Mouse (Mus musculus): Measurements from ENCODE around the gene Wfs1. TPM values are rescaled to one million over a fixed set of nuclear protein-coding genes. Genes with fewer than 3 reads are reported as not detected.

The Wfs1 gene
- 23.1 and 23.9 TPM in 2 replicates for polyA plus RNA-seq (2015; fragmentation: Nextera tagmentation; extraction: Ambion mirVana)

DNA sequence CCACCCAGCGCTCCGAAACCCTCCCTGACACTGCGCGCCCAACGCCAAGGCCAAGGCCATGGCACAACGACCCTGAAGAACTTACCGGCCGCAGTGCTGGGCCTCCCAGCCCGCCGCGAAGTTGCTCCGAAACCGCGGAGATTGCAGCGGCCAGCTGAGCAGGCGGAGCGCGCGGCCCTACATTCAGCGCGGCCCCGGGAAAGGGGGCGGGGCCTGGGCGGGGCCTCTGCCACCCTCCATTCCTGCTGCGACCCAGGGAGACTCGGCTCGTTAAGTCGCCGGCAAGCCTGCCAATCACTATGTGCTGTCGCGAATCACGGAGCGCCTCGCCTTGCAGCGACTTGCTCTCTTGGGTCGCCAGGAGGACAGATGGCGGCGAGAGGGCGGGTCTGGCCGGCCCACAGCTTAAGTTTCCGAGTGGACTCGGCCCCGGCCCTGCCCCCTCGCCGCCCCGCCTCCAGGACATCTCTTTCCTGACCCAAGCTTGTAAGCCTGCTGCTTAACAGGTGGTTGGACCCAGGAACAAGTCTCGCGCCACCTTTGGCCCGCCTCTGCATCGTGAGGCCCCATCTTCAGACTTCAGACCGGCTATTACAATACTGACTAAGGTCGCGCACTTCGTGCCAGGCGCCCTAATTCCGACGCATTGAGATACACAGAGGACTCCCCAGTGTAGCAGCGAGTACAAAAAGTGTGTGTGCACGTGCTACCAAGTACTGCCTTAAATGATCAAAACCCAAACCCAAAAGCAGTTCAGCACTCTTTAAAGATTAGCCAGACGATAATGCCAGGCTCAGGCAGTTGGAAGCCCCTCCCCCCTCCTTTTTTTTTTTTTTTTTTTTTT lies at the start of gene Wfs1:
Gene Wfs1 (minus strand): TSS at position 425 of the 844 bp plus-strand sequence.
- Histone ChIP-seq H3K4me1 (peaks cover 36% of the 10 kb centered on the region), H3K27ac (replicated peaks) (peak within 1 kb of the TSS; percentile 73), H3K4me3 (peak within 1 kb of the TSS; percentile 87), H3K9me3 (no peaks in the 10 kb centered on the region), H3K4me2 (peak within 1 kb of the TSS; percentile 98), H3K9ac (peak within 1 kb of the TSS; percentile 94), H3K27me3 (replicated peaks) (no peaks in the 10 kb centered on the region), H3K36me3 (no peaks in the 10 kb centered on the region)
- under 1% methylated on average over 60 of the region's 60 CpGs for WGBS
- ATAC-seq (ENCODE audit: extremely low read depth, insufficient number of reproducible peaks, low FRiP score, low TSS enrichment): peak; percentile 91

DNA sequence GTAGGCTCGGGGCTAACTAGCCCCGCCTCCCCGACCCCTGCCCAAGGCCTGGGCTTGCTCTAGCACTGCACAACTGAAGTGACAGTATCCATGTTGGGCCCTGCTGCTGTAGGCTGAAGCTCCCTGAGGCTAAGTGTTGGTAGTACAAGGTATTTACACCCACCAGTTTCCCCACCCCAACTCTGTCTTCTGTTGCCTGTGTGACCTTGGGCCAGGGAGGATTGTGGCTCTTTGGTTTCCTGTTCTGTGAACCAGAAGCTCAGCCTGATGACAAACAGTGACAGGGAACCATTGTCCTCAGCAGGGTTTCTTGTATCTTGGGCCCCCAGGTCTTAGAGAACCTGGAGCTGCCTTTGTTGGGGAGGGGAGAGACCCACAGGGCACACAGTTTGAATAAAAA lies 47.9 kb upstream of the Wfs1 start:
- H3K9ac ChIP-seq: no peak overlapping the region
- 58% methylated on average over 3 of the region's 3 CpGs for WGBS

DNA sequence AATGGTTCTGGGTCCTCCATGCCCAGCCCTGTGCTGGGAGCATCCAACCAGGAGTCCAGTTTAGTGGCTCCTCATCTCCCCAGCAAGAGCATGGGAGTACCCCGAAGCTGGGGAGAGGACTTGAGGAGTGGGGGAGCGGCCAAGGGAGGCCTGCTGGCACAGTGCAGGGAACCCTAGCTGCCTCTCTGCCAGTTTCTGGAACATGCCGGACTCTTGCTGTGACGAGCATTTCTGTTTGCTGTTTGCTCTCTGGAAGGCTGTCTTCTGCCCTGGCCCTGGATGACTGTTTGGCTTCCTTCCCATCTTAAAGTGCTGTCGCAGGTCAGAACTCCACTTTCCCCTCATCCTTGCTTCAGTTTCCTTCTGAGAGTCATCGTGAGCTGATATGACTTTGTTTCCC lies 46.9 kb upstream of the Wfs1 start:
- no peak for ATAC-seq (ENCODE audit: extremely low read depth, insufficient number of reproducible peaks, low FRiP score, low TSS enrichment)
- H3K9me3 ChIP-seq: no peaks in the 10 kb centered on the region
- no peak overlapping the region for H3K27ac ChIP-seq (replicated peaks)
- H3K27me3 ChIP-seq (replicated peaks): peaks cover 62% of the 10 kb centered on the region
- H3K9ac ChIP-seq: no peak overlapping the region
- no peak overlapping the region for H3K4me2 ChIP-seq
- 77% methylated on average over 6 of the region's 6 CpGs for WGBS
- no peak overlapping the region for H3K4me3 ChIP-seq
- peaks cover 2% of the 10 kb centered on the region; the same call in 1 of the 2 replicates for H3K4me1 ChIP-seq
- no peaks in the 10 kb centered on the region for H3K36me3 ChIP-seq

More for the DNA sequence above, 47.9 kb upstream of the Wfs1 start:
- Histone ChIP-seq H3K4me2 (no peak overlapping the region), H3K27me3 (replicated peaks) (peaks cover 54% of the 10 kb centered on the region), H3K4me1 (peaks cover 12% of the 10 kb centered on the region), H3K27ac (replicated peaks) (no peak overlapping the region), H3K4me3 (no peak overlapping the region), H3K9me3 (no peaks in the 10 kb centered on the region), H3K36me3 (no peaks in the 10 kb centered on the region)
- ATAC-seq (ENCODE audit: extremely low read depth, insufficient number of reproducible peaks, low FRiP score, low TSS enrichment): no peak

DNA sequence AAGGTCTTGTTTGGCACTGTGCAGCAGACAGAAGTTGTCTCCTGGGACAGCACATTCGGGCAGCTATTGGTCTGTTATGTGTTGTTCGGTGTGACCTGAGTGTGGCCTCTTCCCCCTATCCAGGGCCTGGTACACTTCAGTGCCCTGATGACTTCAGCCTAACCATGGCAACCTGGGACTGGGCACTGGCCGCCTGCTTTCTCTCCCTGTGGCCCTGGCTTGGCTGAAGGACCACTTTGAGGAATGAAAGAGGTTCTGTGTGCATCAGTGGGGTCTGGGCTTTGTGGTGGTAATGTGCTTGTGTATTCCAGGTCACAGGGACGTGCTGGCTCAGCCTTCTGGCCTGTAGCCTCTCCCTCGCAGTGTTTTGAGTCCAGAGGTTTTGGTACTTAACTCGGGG lies 46.2 kb upstream of the Wfs1 start:
- Histone ChIP-seq H3K4me1 (no peaks in the 10 kb centered on the region), H3K27me3 (replicated peaks) (peaks cover 62% of the 10 kb centered on the region), H3K9me3 (no peaks in the 10 kb centered on the region), H3K27ac (replicated peaks) (no peak overlapping the region), H3K4me2 (no peak overlapping the region), H3K4me3 (no peak overlapping the region), H3K36me3 (no peaks in the 10 kb centered on the region), H3K9ac (no peak overlapping the region)
- no peak for ATAC-seq (ENCODE audit: extremely low read depth, insufficient number of reproducible peaks, low FRiP score, low TSS enrichment)
- WGBS: 70% methylated on average over 6 of the region's 6 CpGs

DNA sequence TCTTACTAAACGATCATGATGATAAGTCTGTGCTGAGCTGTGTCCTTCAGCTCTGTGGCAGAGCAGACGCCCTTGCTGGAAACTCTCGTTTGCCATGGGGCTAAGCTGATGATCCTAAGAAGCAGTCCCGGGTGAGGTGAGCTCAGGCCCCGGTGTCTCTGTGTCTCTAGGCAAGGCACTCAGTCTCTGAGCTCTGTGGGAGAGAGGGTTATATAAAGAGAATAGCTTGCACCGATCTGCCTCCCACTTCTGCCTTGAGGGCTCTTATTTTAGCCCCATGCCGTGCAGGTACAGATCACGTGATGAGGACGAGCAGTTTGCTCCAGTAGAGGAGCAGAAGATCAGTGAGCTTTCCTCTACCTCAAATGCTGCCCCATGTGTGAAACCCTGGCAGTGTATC lies 41.7 kb upstream of the Wfs1 start:
- Histone ChIP-seq H3K9ac (no peak overlapping the region), H3K9me3 (no peaks in the 10 kb centered on the region), H3K4me1 (peaks cover 16% of the 10 kb centered on the region), H3K27me3 (replicated peaks) (peaks cover 84% of the 10 kb centered on the region), H3K4me3 (no peak overlapping the region), H3K27ac (replicated peaks) (no peak overlapping the region), H3K4me2 (no peak overlapping the region), H3K36me3 (no peaks in the 10 kb centered on the region)
- no peak for ATAC-seq (ENCODE audit: extremely low read depth, insufficient number of reproducible peaks, low FRiP score, low TSS enrichment)
- 39% methylated on average over 9 of the region's 9 CpGs for WGBS

DNA sequence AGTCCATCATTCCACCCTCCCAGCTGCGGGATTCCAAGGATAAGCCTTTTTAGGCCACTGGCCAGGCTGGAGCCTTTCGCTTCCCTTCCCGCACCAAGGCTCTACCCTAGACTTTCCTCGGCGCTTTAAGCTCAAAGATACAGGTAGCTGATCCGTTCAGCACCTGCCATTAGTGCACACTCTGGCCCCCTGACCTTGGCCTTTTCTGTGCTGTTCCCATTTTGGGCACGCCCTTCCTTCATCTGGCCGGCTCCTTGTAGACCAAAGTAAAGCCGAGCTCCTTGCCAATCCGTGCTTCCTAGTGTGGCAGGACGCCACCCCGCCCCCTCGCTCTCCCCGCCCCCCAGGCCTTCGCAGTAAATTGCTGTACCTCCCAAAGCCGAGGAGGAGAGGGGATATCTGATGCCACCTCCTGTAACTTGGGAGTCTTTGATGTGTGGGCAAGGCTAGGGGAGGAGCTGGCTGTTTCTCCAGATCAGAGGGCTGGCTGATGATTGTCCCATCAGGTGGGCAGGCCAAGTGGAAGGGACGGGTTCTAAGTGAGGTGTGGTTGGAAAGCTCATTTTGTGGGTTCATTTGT lies 40.4 kb upstream of the Wfs1 start:
- H3K9me3 ChIP-seq: no peaks in the 10 kb centered on the region
- H3K27me3 ChIP-seq (replicated peaks): peaks cover 93% of the 10 kb centered on the region
- no peaks in the 10 kb centered on the region for H3K36me3 ChIP-seq
- H3K4me1 ChIP-seq: peaks cover 16% of the 10 kb centered on the region
- no peak overlapping the region for H3K27ac ChIP-seq (replicated peaks)
- H3K4me2 ChIP-seq: peak overlapping the region; percentile 100
- ATAC-seq (ENCODE audit: extremely low read depth, insufficient number of reproducible peaks, low FRiP score, low TSS enrichment): no peak
- H3K4me3 ChIP-seq: peak overlapping the region; percentile 70
- H3K9ac ChIP-seq: no peak overlapping the region
- 1% methylated on average over 17 of the region's 17 CpGs for WGBS

DNA sequence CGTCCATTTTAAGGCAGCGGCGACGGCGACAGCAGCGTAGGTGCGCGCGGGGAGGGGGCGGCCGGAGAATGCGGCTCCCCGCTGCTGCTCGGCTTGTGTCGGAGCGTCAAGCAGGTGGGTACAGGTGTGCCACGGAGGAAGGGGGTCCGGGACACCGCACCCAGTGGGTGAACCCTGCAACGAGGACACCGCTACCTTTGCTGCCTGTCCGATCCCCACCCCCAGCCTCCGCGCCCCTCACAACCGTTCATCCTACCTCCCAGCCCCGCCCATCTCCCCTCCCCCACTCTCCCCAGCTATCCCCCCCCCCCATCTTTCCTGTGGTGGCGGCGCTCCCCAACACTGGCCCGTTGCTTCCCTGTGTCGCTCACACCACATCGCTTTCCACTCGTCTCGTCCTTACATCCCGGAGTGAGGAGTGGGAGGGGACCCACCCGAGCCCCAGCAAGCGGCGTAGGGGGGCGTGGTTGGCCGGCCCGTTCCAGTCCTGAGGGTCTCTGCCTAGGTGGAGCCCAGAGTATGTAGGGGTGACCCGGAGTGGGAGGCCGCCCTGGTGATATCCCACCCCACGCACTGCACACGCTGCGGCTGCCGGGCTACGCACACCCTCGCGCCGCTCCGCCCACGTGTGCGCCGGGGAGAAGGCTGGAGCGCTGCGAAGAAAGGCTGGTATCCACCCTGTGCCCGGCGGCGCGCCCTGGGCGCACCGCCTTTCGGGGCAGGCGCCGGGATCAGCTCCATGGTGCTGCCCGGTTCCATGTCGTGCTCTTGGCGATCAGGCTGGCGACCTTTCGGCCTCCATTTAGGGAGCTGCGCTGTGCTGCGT lies 39.7 kb upstream of the Wfs1 start:
- 1% methylated on average over 72 of the region's 72 CpGs for WGBS
- 0 out of 2 replicates have a peak, but pooled peaks have one; percentile 3 for ATAC-seq (ENCODE audit: extremely low read depth, insufficient number of reproducible peaks, low FRiP score, low TSS enrichment)
- Histone ChIP-seq H3K4me1 (peaks cover 16% of the 10 kb centered on the region), H3K4me2 (peak overlapping the region; percentile 100), H3K9ac (peak overlapping the region; percentile 62), H3K36me3 (no peaks in the 10 kb centered on the region), H3K27ac (replicated peaks) (no peak overlapping the region), H3K4me3 (peak overlapping the region; percentile 70), H3K27me3 (replicated peaks) (peaks cover 99% of the 10 kb centered on the region), H3K9me3 (no peaks in the 10 kb centered on the region)

DNA sequence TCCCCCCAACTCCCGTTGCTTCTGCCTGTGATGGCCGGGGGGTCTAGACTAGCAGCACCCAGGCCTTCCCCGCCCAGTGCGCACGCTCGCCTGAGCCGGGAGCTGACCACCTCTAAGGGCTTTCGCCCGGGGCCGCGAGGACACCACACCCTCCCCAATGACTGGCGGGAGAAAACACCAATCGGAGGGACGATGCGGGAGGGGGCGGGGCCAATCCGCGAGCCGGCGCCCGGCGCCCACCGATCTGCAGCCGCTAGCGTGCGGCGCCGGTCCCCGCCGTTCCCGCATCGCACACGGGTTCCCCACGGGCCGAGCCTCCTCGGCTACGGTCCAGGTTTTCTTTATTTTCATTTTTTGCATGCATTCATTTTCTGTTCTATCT lies 39.1 kb upstream of the Wfs1 start:
- peak overlapping the region; percentile 70 for H3K4me3 ChIP-seq
- no peak overlapping the region for H3K27ac ChIP-seq (replicated peaks)
- peak overlapping the region; percentile 62 for H3K9ac ChIP-seq
- H3K27me3 ChIP-seq (replicated peaks): peaks cover 99% of the 10 kb centered on the region
- H3K4me1 ChIP-seq: peaks cover 16% of the 10 kb centered on the region
- ATAC-seq (ENCODE audit: extremely low read depth, insufficient number of reproducible peaks, low FRiP score, low TSS enrichment): peak; percentile 64; the same call in 1 of the 2 replicates
- peak overlapping the region; percentile 100 for H3K4me2 ChIP-seq
- no peaks in the 10 kb centered on the region for H3K9me3 ChIP-seq
- under 1% methylated on average over 36 of the region's 37 CpGs for WGBS
- H3K36me3 ChIP-seq: no peaks in the 10 kb centered on the region

DNA sequence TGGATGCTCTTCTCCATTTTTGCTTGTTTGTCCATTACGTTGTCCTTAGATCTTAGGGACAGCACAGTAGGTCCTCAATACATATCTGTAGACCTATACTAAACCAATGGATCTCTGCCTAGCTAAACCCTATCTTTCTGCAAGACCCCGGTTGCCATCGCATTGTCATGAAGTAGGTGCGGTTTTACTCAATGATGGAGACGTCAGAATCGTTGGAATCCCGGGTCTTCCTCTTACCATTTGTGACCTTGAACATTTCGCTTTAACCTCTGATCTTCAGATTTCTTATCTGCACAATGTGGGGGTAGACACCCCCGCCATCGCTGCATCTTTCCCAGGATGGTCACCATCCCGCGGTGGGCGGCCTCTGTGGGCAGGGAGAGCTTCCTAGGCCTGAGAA lies 38.7 kb upstream of the Wfs1 start:
- Histone ChIP-seq H3K27ac (replicated peaks) (no peak overlapping the region), H3K4me3 (peak overlapping the region; percentile 70), H3K4me1 (peaks cover 16% of the 10 kb centered on the region), H3K27me3 (replicated peaks) (peaks cover 97% of the 10 kb centered on the region), H3K9ac (peak overlapping the region; percentile 62; the same call in 1 of the 2 replicates), H3K4me2 (peak overlapping the region; percentile 100), H3K9me3 (no peaks in the 10 kb centered on the region), H3K36me3 (no peaks in the 10 kb centered on the region)
- no peak for ATAC-seq (ENCODE audit: extremely low read depth, insufficient number of reproducible peaks, low FRiP score, low TSS enrichment)
- WGBS: 11% methylated on average over 13 of the region's 13 CpGs

DNA sequence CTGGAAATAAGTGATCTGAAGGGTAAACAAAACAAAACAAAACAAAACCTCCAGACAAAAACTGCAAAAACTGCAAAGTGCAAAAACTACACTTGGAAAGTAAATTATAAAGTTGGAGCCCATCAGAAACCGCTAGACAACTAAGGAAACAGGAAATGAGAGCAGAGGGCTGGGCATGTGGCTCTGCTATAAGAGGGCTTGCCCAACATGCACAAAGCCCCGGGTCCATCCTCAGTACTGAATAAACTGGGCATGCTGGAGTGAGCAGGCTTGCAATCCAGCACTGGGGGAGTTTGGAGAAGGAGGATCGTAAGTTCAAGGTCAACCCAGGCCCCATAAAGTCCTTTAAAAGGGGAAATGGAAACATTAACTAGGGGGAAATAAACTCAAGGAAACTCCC lies 28.2 kb upstream of the Wfs1 start:
- Histone ChIP-seq H3K36me3 (no peaks in the 10 kb centered on the region), H3K27me3 (replicated peaks) (peaks cover 36% of the 10 kb centered on the region), H3K4me3 (no peak overlapping the region), H3K4me2 (no peak overlapping the region), H3K27ac (replicated peaks) (no peak overlapping the region), H3K9me3 (no peaks in the 10 kb centered on the region), H3K4me1 (no peaks in the 10 kb centered on the region), H3K9ac (no peak overlapping the region)
- 62% methylated on average over 3 of the region's 3 CpGs for WGBS
- ATAC-seq (ENCODE audit: extremely low read depth, insufficient number of reproducible peaks, low FRiP score, low TSS enrichment): no peak

DNA sequence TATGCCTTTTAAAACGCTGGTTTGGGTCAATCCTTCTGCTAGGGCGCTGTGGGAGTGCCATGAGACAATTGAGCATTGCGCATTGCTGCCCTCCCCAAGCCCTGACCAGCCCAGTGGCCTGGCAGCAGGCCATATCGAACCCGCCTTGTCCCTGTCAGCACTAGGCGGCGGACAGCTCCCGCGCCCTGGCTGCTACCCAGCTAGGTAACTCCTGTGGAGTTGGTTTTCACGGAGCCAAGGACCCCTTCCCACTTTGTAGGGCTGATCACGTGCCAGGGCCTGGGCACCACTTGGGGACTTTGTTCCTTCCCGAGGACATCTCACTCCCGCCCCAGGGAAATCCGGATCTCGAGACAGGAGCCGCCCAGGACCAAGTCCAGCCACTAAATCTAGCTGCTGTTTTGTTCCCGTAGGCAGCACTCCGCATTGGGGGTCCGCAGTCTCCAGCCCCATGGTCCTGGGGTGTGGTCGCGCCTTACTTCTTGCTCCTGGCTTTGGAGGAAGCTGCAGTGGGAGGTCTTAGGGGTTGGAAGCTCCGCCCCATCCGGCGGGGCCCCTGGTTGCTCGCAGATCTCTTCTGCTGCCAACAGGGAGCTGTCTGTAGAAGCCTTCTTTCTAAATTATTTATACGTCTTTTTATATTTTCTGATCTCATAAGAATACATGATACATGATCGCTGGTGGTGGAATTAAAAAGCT lies 26.8 kb upstream of the Wfs1 start:
- Histone ChIP-seq H3K4me2 (no peak overlapping the region), H3K27me3 (replicated peaks) (peaks cover 36% of the 10 kb centered on the region), H3K4me3 (no peak overlapping the region), H3K27ac (replicated peaks) (no peak overlapping the region), H3K9me3 (no peaks in the 10 kb centered on the region), H3K36me3 (no peaks in the 10 kb centered on the region), H3K9ac (no peak overlapping the region), H3K4me1 (no peaks in the 10 kb centered on the region)
- ATAC-seq (ENCODE audit: extremely low read depth, insufficient number of reproducible peaks, low FRiP score, low TSS enrichment): no peak
- WGBS: 7% methylated on average over 27 of the region's 27 CpGs
